Mouse (Mus musculus): Measurements from ENCODE around the gene Hoxd12. TPM values are rescaled to one million over a fixed set of nuclear protein-coding genes. Genes with fewer than 3 reads are reported as not detected.

The Hoxd12 gene
- polyA plus RNA-seq, 1 experiment from 2014 or later: 4.5 TPM

- peak overlapping the region; percentile 97 for H3K4me3 ChIP-seq (ENCODE audit: low read length)
- H3K4me1 ChIP-seq (ENCODE audit: insufficient read depth, low read length): peaks cover 48% of the 10 kb centered on the region
- H3K9me3 ChIP-seq (ENCODE audit: low read length): no peaks in the 10 kb centered on the region
- H3K36me3 ChIP-seq (ENCODE audit: insufficient read depth, low read length): no peaks in the 10 kb centered on the region
- H3K9ac ChIP-seq (replicated peaks; ENCODE audit: low read length): peak overlapping the region; percentile 99
- 3% methylated on average over 18 of the region's 18 CpGs for WGBS
- H3K4me2 ChIP-seq (replicated peaks; ENCODE audit: low read depth, low read length): peak overlapping the region; percentile 63
- H3K27me3 ChIP-seq (ENCODE audit: insufficient read depth, low read length): no peaks in the 10 kb centered on the region
- ATAC-seq (ENCODE audit: low FRiP score, low TSS enrichment): no peak
- H3K27ac ChIP-seq (ENCODE audit: low read length): peak overlapping the region; percentile 99
Measured at GRCm38 (mm10) chr2:74714156-74714789, 39.5 kb downstream of the Hoxd12 start.

DNA sequence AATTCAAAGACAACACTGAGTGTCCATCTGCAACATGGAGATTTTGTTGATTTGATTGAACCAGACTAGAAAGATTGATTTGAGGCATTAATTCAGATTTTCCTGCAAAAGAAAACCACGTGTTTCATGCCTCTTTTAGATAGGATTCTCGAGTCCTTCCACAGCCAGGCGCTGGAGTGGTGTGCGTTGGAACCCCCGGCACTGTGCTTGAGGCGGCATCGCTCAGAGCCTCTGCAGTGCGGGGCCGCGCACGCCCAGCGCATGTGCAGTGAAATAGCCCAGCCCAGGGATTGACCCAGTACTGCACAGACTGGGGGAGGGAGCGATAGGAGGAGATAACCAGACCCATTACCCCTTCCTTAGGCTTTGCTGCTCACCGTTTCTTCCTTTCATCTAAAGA is 40.1 kb downstream of the Hoxd12 start:
- peak overlapping the region; percentile 63 for H3K4me2 ChIP-seq (replicated peaks; ENCODE audit: low read depth, low read length)
- peak overlapping the region; percentile 99 for H3K27ac ChIP-seq (ENCODE audit: low read length)
- ATAC-seq (ENCODE audit: low FRiP score, low TSS enrichment): peak; percentile 84
- WGBS: 1% methylated on average over 14 of the region's 14 CpGs
- H3K27me3 ChIP-seq (ENCODE audit: insufficient read depth, low read length): no peaks in the 10 kb centered on the region
- H3K4me1 ChIP-seq (ENCODE audit: insufficient read depth, low read length): peaks cover 48% of the 10 kb centered on the region
- peak overlapping the region; percentile 99 for H3K9ac ChIP-seq (replicated peaks; ENCODE audit: low read length)
- H3K4me3 ChIP-seq (ENCODE audit: low read length): peak overlapping the region; percentile 97
- H3K9me3 ChIP-seq (ENCODE audit: low read length): no peaks in the 10 kb centered on the region
- H3K36me3 ChIP-seq (ENCODE audit: insufficient read depth, low read length): no peaks in the 10 kb centered on the region

DNA sequence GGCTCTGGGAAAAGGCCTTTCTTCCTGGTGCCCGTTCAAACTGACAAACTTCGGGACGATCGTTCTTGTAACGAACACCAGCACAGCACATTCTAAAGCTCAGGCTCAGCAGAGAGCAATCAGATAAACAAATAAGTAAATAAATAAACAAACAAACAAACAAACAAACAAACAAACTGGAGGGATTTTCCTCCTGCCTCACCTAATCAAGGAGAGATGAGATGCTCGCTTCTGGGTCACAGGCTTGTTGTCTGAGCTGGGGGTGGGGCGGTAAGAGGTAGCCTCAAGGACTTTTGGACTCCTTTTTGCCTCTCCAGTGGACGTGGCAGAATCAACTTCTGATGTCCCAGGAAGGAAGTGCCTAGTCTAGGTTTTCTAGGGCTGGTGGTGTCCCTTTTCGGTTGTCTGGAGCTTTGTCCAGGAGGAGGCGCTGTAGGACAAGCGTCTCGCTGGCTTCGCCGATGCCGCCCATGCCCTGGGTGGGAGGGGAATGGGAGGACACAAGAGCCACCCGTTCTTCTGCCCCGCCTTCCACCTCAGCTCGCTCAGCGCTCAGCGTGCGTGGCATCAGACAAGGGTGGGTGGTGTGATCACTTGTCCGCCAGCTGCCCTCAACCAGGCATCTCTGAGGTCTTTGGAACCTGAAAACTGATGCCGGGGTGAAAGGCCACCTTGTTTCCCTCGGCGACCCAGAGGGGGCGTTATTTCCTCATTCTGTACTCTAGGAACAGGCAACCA is 40.9 kb downstream of the Hoxd12 start:
- Histone ChIP-seq H3K4me1 (ENCODE audit: insufficient read depth, low read length) (peaks cover 48% of the 10 kb centered on the region), H3K27me3 (ENCODE audit: insufficient read depth, low read length) (no peaks in the 10 kb centered on the region), H3K4me3 (ENCODE audit: low read length) (peak overlapping the region; percentile 97), H3K36me3 (ENCODE audit: insufficient read depth, low read length) (no peaks in the 10 kb centered on the region), H3K27ac (ENCODE audit: low read length) (peak overlapping the region; percentile 99), H3K9me3 (ENCODE audit: low read length) (no peaks in the 10 kb centered on the region), H3K9ac (replicated peaks; ENCODE audit: low read length) (peak overlapping the region; percentile 99), H3K4me2 (replicated peaks; ENCODE audit: low read depth, low read length) (peak overlapping the region; percentile 63)
- ATAC-seq (ENCODE audit: low FRiP score, low TSS enrichment): peak; percentile 77
- 3% methylated on average over 26 of the region's 26 CpGs for WGBS

DNA sequence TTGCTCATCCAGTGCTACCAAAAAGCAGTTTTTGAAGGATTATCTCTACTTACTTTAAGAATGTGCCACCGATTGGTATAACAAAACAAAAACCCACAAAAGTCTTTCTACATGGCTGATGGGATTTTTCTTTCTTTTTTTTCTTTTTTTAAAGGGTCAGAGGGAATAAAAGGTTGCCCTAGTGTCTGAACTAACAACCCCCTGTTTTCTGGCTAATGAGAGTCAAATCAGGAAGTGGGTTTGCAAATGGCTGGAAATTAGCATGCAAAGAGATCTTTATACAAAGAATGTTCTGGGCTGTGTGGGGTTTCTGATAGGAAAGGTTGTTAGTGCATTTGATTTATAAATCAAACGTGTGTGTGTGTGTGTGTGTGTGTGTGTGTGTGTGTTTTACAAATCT is 45.6 kb downstream of the Hoxd12 start:
- 26% methylated on average over 2 of the region's 2 CpGs for WGBS
- no peak for ATAC-seq (ENCODE audit: low FRiP score, low TSS enrichment)
- Histone ChIP-seq H3K4me3 (ENCODE audit: low read length) (no peak overlapping the region), H3K36me3 (ENCODE audit: insufficient read depth, low read length) (no peaks in the 10 kb centered on the region), H3K9me3 (ENCODE audit: low read length) (no peaks in the 10 kb centered on the region), H3K4me2 (replicated peaks; ENCODE audit: low read depth, low read length) (0 out of 2 replicates have a peak overlapping the region, but pooled peaks have one; percentile 45), H3K9ac (replicated peaks; ENCODE audit: low read length) (no peak overlapping the region), H3K27me3 (ENCODE audit: insufficient read depth, low read length) (no peaks in the 10 kb centered on the region), H3K27ac (ENCODE audit: low read length) (no peak overlapping the region), H3K4me1 (ENCODE audit: insufficient read depth, low read length) (peaks cover 86% of the 10 kb centered on the region)

DNA sequence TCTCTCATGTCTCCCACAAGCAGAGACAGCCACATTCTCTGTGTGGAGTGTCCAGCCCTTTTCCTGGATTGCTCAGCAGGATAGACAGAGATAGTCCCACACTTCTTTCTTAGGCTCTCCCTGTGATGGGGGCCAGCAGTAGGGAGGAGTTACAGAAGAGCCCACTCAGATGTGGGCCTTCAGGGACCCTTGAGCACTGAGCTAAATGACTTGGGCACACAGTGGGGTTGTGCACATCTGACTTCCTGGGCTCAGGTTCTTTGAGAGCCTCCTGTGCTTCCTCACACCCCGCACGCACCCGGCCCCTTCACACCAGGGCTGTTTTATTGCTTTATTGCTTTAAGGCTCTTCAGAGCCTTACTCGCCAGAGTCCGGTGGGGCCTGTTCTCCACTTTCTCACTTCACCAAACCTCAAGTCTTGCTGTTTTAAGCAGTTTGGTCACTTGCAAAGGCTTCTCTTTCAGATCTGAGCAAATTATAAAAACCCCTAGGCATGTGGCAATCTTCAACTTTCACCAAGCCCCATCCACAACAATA is 46.2 kb downstream of the Hoxd12 start:
- H3K27me3 ChIP-seq (ENCODE audit: insufficient read depth, low read length): no peaks in the 10 kb centered on the region
- H3K9me3 ChIP-seq (ENCODE audit: low read length): no peaks in the 10 kb centered on the region
- 24% methylated on average over 5 of the region's 5 CpGs for WGBS
- H3K4me3 ChIP-seq (ENCODE audit: low read length): peak overlapping the region; percentile 45
- H3K27ac ChIP-seq (ENCODE audit: low read length): peak overlapping the region; percentile 76
- peak overlapping the region; percentile 45 for H3K4me2 ChIP-seq (replicated peaks; ENCODE audit: low read depth, low read length)
- H3K4me1 ChIP-seq (ENCODE audit: insufficient read depth, low read length): peaks cover 81% of the 10 kb centered on the region
- H3K9ac ChIP-seq (replicated peaks; ENCODE audit: low read length): peak overlapping the region; percentile 49
- H3K36me3 ChIP-seq (ENCODE audit: insufficient read depth, low read length): no peaks in the 10 kb centered on the region
- ATAC-seq (ENCODE audit: low FRiP score, low TSS enrichment): no peak

GRCm38 (mm10) chr2:74721882-74722281 is 47.1 kb downstream of the Hoxd12 start:
- H3K4me2 ChIP-seq (replicated peaks; ENCODE audit: low read depth, low read length): peak overlapping the region; percentile 45
- peaks cover 5% of the 10 kb centered on the region; the same call in 1 of the 2 replicates for H3K36me3 ChIP-seq (ENCODE audit: insufficient read depth, low read length)
- peaks cover 81% of the 10 kb centered on the region for H3K4me1 ChIP-seq (ENCODE audit: insufficient read depth, low read length)
- peak overlapping the region; percentile 76 for H3K27ac ChIP-seq (ENCODE audit: low read length)
- no peaks in the 10 kb centered on the region for H3K27me3 ChIP-seq (ENCODE audit: insufficient read depth, low read length)
- WGBS: 15% methylated on average over 6 of the region's 6 CpGs
- peak; percentile 58; the same call in 1 of the 2 replicates for ATAC-seq (ENCODE audit: low FRiP score, low TSS enrichment)
- no peaks in the 10 kb centered on the region for H3K9me3 ChIP-seq (ENCODE audit: low read length)
- H3K4me3 ChIP-seq (ENCODE audit: low read length): peak overlapping the region; percentile 45
- H3K9ac ChIP-seq (replicated peaks; ENCODE audit: low read length): peak overlapping the region; percentile 59

GRCm38 (mm10) chr2:74722949-74723348 is 48.1 kb downstream of the Hoxd12 start:
- Histone ChIP-seq H3K36me3 (ENCODE audit: insufficient read depth, low read length) (peaks cover 5% of the 10 kb centered on the region; the same call in 1 of the 2 replicates), H3K9ac (replicated peaks; ENCODE audit: low read length) (peak overlapping the region; percentile 60), H3K4me1 (ENCODE audit: insufficient read depth, low read length) (peaks cover 87% of the 10 kb centered on the region), H3K9me3 (ENCODE audit: low read length) (no peaks in the 10 kb centered on the region), H3K4me3 (ENCODE audit: low read length) (peak overlapping the region; percentile 45), H3K4me2 (replicated peaks; ENCODE audit: low read depth, low read length) (peak overlapping the region; percentile 45), H3K27ac (ENCODE audit: low read length) (peak overlapping the region; percentile 76), H3K27me3 (ENCODE audit: insufficient read depth, low read length) (no peaks in the 10 kb centered on the region)
- 36% methylated on average over 8 of the region's 8 CpGs for WGBS
- ATAC-seq (ENCODE audit: low FRiP score, low TSS enrichment): no peak

GRCm38 (mm10) chr2:74724244-74725015 is 49.6 kb downstream of the Hoxd12 start:
- no peak for ATAC-seq (ENCODE audit: low FRiP score, low TSS enrichment)
- peak overlapping the region; percentile 60 for H3K9ac ChIP-seq (replicated peaks; ENCODE audit: low read length)
- peak overlapping the region; percentile 45 for H3K4me2 ChIP-seq (replicated peaks; ENCODE audit: low read depth, low read length)
- H3K9me3 ChIP-seq (ENCODE audit: low read length): no peaks in the 10 kb centered on the region
- H3K4me3 ChIP-seq (ENCODE audit: low read length): peak overlapping the region; percentile 45
- no peaks in the 10 kb centered on the region for H3K27me3 ChIP-seq (ENCODE audit: insufficient read depth, low read length)
- WGBS: 44% methylated on average over 7 of the region's 7 CpGs
- H3K4me1 ChIP-seq (ENCODE audit: insufficient read depth, low read length): peaks cover 92% of the 10 kb centered on the region
- H3K27ac ChIP-seq (ENCODE audit: low read length): peak overlapping the region; percentile 76
- H3K36me3 ChIP-seq (ENCODE audit: insufficient read depth, low read length): peaks cover 5% of the 10 kb centered on the region; the same call in 1 of the 2 replicates

DNA sequence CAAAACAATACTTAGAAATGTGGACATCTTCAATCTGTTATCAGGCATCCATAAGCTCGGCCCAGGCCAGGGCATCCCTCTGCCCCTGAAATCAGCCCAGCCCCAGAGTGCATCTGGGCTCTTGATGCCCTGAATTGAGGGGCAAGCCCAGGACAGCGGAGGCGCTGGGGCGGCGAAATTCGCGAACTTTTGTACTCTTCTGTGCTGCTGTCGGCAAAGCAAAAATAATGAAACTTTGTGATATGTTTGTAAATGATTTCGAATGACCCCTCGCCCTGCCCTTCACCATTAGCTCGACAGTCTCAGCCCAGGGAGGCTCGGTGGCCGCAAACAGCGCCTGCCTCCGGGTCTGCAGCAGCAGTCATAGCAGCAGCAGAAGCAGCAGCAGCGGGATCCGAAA is 50.4 kb downstream of the Hoxd12 start:
- peak overlapping the region; percentile 50 for H3K9ac ChIP-seq (replicated peaks; ENCODE audit: low read length)
- H3K27me3 ChIP-seq (ENCODE audit: insufficient read depth, low read length): no peaks in the 10 kb centered on the region
- peak overlapping the region; percentile 45 for H3K4me2 ChIP-seq (replicated peaks; ENCODE audit: low read depth, low read length)
- H3K9me3 ChIP-seq (ENCODE audit: low read length): no peaks in the 10 kb centered on the region
- ATAC-seq (ENCODE audit: low FRiP score, low TSS enrichment): no peak
- H3K4me1 ChIP-seq (ENCODE audit: insufficient read depth, low read length): peaks cover 84% of the 10 kb centered on the region
- WGBS: 51% methylated on average over 17 of the region's 17 CpGs
- H3K36me3 ChIP-seq (ENCODE audit: insufficient read depth, low read length): peaks cover 5% of the 10 kb centered on the region; the same call in 1 of the 2 replicates
- H3K4me3 ChIP-seq (ENCODE audit: low read length): peak overlapping the region; percentile 45
- H3K27ac ChIP-seq (ENCODE audit: low read length): 0 out of 2 replicates have a peak overlapping the region, but pooled peaks have one; percentile 8

Data from kidney, embryonic 16.5 days (tissue).